Mouse (Mus musculus) neural tube, embryonic 15.5 days (tissue): ENCODE results near the gene Ldlr. TPM values are rescaled to one million over a fixed set of nuclear protein-coding genes. Genes with fewer than 3 reads are reported as not detected.
A peak's percentile ranks its signal among the peaks of the same experiment; 100 is the strongest.

Source experiments
- ATAC-seq: fragments of 200-750 bp; cut with Nextera tagmentation; 2 replicates; pipeline ENCODE4 v1.8.0; 2017; ENCODE audit warnings: mild to moderate bottlenecking, moderate TSS enrichment, moderate library complexity; ENCODE audit not compliant: low FRiP score
- H3K27ac ChIP-seq: fragments of 300-500 bp; sonication (generic); replicated peaks from 2 replicates; pipeline ENCODE4 v1.5.1; 2015; ENCODE audit warnings: mild to moderate bottlenecking, inconsistent platforms
- H3K27me3 ChIP-seq: fragments of 300-500 bp; sonication (generic); replicated peaks from 2 replicates; pipeline ENCODE4 v1.6.1; 2015; ENCODE audit warnings: inconsistent platforms
- H3K36me3 ChIP-seq: fragments of 300-500 bp; sonication (generic); 2 replicates; pipeline ENCODE4 v1.6.1; 2015; ENCODE audit warnings: inconsistent platforms
- H3K4me1 ChIP-seq: fragments of 300-500 bp; sonication (generic); 2 replicates; pipeline ENCODE4 v1.6.1; 2015; ENCODE audit warnings: inconsistent platforms
- H3K4me2 ChIP-seq: fragments of 300-500 bp; sonication (generic); 2 replicates; pipeline ENCODE4 v1.6.1; 2015; ENCODE audit warnings: inconsistent platforms, mild to moderate bottlenecking, moderate library complexity
- H3K4me3 ChIP-seq: fragments of 300-500 bp; sonication (generic); replicated peaks from 2 replicates; pipeline ENCODE4 v1.5.1; 2015; ENCODE audit warnings: mild to moderate bottlenecking, inconsistent platforms
- H3K9ac ChIP-seq: fragments of 300-500 bp; sonication (generic); replicated peaks from 2 replicates; pipeline ENCODE4 v1.6.1; 2015; ENCODE audit warnings: mild to moderate bottlenecking, inconsistent platforms
- H3K9me3 ChIP-seq: fragments of 300-500 bp; sonication (generic); replicated peaks from 2 replicates; pipeline ENCODE4 v1.6.1; 2016; ENCODE audit warnings: inconsistent platforms
- WGBS: fragments of 180-500 bp; shearing (Covaris S2); methylation state at CpG from one replicate; pipeline ENCODE4 v1.1.7; 2015; ENCODE audit warnings: mixed read lengths; 5-methylcytosine and 5-hydroxymethylcytosine counted together
- polyA plus RNA-seq: library from polyadenylated mRNA; unstranded; fragments of >200 nt; fragmentation: Nextera tagmentation; extraction: Ambion mirVana; gene quantifications from 2 replicates; pipeline ENCODE4 v1.2.1, GENCODE M21; 2015

Ldlr gene
- polyA plus RNA-seq, 1 experiment from 2014 or later = 15.3 TPM

DNA sequence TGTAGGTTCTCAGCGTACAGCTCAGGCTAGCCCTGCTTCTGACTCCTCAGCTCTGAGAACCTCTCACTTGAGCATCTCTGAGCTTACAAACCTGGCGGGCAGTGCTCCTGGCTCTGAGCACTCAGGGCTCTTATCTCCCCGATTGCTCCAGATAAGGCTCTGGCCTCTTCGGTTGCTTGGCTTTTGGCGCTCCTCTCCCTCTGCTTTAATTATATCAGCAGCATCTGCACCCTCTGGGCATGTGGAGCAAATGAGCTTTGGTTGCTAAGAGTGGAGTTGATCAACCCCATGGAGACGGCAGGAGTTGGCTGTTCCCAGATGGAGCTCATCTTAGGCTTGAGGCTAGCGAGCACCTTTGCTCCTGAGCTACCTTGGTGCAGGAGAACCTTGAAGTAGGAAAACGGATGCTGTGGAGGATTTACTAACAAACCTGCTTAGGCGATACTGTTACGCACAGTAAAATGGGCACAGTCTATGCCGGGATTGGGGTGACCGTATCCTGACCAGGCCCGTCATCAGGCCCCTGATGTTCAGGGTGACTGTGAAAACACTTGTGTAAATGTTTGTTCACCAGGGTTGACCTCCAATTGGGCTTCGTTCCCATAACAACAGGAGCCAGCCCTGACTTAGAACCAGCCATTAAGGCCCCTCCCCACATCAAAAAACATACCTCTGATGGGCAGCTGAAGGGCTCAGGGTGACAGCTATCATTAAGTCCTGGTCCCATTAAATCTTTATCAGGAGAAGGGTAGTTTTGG, 3.1 kb downstream of the Ldlr start:
- WGBS = 66% methylated on average over 14 of the region's 14 CpGs
- ATAC-seq = no peak
- H3K9me3 ChIP-seq = no peaks in the 10 kb centered on the region
- no peaks in the 10 kb centered on the region for H3K27me3 ChIP-seq
- no peak overlapping the region for H3K27ac ChIP-seq
- H3K36me3 ChIP-seq = no peaks in the 10 kb centered on the region
- H3K9ac ChIP-seq = 0 out of 2 replicates have a peak overlapping the region, but pooled peaks have one; percentile 24
- H3K4me2 ChIP-seq = peak overlapping the region; percentile 79
- 0 out of 2 replicates have a peak overlapping the region, but pooled peaks have one; percentile 1 for H3K4me3 ChIP-seq
- H3K4me1 ChIP-seq = peaks cover 39% of the 10 kb centered on the region

DNA sequence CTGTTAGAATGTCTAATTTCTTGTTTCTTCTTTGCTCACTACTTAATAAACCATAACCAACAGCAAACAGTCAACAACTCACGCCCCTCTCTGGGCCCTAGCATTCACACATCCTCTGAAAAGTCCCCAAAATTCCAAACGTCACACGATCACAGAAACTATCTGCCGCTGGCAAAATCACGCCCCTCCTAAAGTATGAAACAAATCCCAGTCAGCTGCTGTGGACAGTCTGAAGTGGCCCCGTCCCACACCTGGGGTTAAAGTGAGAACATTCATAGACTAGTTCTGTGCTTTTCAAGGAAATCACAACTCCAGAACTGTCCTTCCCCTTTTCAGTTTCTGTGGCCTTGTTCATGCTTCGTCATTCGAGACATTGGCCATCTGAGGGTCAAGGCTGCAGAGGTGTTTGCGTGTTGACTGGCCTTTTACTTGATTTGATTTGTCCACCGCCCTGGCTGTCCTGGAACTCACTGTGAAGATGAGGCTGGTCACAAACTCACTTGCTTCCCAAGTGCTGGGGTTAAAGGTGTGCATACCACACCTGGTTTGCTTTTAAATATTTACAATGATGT, 5.1 kb downstream of the Ldlr start:
- Histone ChIP-seq H3K27ac (no peak overlapping the region), H3K9ac (no peak overlapping the region), H3K36me3 (peaks cover 14% of the 10 kb centered on the region), H3K4me1 (peaks cover 31% of the 10 kb centered on the region), H3K27me3 (no peaks in the 10 kb centered on the region), H3K4me2 (no peak overlapping the region), H3K9me3 (no peaks in the 10 kb centered on the region), H3K4me3 (no peak overlapping the region)
- 89% methylated on average over 10 of the region's 10 CpGs for WGBS
- ATAC-seq = no peak

DNA sequence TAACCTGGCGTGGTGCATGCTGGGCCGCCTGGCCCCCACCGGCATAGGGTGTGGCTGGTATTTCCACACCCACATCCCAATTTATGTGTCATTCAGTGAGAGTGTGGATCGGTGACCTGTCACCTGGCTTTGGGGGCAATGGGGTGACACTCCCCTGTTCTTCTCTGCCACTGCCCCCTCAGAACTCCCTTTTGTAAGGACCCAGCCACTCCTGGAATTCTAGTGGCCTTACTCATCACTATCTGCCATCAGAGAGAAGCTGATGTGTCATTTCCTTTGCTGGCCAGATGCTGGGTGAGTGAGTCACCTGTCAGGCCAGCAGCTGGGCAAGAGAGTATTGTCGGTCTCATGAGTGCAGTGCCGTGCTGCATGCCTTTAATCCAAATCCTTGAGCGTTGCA, 6.0 kb downstream of the Ldlr start:
- H3K4me1 ChIP-seq = peaks cover 30% of the 10 kb centered on the region
- no peak overlapping the region for H3K4me3 ChIP-seq
- no peak overlapping the region for H3K4me2 ChIP-seq
- H3K27ac ChIP-seq = no peak overlapping the region
- H3K9ac ChIP-seq = no peak overlapping the region
- 84% methylated on average over 7 of the region's 7 CpGs for WGBS
- peaks cover 23% of the 10 kb centered on the region for H3K36me3 ChIP-seq
- no peak for ATAC-seq
- no peaks in the 10 kb centered on the region for H3K9me3 ChIP-seq
- no peaks in the 10 kb centered on the region for H3K27me3 ChIP-seq

DNA sequence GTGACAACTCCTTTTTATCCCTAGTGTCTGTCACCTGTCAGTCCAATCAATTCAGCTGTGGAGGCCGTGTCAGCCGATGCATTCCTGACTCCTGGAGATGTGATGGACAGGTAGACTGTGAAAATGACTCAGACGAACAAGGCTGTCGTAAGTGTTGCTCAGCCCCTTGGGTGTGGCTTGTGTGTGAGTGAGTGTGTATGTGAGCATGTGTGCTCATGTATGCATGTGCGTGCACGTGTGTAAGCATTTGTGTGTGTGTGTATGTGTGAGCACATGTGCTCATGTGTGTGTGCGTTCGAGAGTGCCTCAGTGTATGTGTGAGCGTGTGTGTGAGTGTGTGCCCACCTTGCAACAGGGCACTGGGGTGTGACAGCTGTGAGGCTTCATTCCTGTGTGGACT, 9.0 kb downstream of the Ldlr start:
- H3K4me1 ChIP-seq = peaks cover 4% of the 10 kb centered on the region; the same call in 1 of the 2 replicates
- H3K27me3 ChIP-seq = no peaks in the 10 kb centered on the region
- H3K27ac ChIP-seq = no peak overlapping the region
- H3K36me3 ChIP-seq = peaks cover 51% of the 10 kb centered on the region
- no peak overlapping the region for H3K4me2 ChIP-seq
- no peak overlapping the region for H3K9ac ChIP-seq
- H3K4me3 ChIP-seq = no peak overlapping the region
- H3K9me3 ChIP-seq = no peaks in the 10 kb centered on the region
- 97% methylated on average over 9 of the region's 9 CpGs for WGBS
- no peak for ATAC-seq

DNA sequence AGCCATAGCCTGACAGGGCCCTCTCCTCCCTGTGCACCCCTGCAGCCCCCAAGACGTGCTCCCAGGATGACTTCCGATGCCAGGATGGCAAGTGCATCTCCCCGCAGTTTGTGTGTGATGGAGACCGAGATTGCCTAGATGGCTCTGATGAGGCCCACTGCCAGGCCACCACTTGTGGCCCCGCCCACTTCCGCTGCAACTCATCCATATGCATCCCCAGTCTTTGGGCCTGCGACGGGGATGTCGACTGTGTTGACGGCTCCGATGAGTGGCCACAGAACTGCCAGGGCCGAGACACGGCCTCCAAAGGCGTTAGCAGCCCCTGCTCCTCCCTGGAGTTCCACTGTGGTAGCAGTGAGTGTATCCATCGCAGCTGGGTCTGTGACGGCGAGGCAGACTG, 10.2 kb downstream of the Ldlr start:
- H3K36me3 ChIP-seq = peaks cover 63% of the 10 kb centered on the region
- no peak for ATAC-seq
- 83% methylated on average over 17 of the region's 17 CpGs for WGBS

DNA sequence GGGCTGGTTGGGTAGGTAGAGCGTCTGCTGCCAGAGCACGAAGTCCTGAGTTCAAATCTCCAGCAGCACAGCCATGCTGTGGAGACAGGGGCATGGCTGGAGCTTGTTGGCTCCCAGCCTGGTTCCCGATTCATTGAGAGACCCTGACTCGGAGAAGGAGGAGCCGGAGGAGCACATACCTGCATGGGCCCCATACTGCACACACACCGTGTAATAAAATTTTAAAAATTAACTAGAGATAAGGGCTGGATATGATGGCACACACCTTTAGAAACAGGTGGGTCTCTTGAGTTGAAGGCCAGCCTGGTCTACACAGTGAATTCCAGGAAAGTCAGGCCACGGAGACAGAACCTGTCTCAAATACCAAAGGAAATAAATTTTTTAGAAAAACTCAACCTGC, 10.7 kb downstream of the Ldlr start:
- peaks cover 4% of the 10 kb centered on the region; the same call in 1 of the 2 replicates for H3K4me1 ChIP-seq
- no peak overlapping the region for H3K4me2 ChIP-seq
- no peaks in the 10 kb centered on the region for H3K27me3 ChIP-seq
- H3K9ac ChIP-seq = no peak overlapping the region
- no peak for ATAC-seq
- H3K27ac ChIP-seq = no peak overlapping the region
- H3K36me3 ChIP-seq = peaks cover 68% of the 10 kb centered on the region
- H3K4me3 ChIP-seq = no peak overlapping the region
- H3K9me3 ChIP-seq = no peaks in the 10 kb centered on the region
- WGBS = 94% methylated on average over 7 of the region's 7 CpGs

More for the DNA sequence above, 10.2 kb downstream of the Ldlr start:
- Histone ChIP-seq H3K9me3 (no peaks in the 10 kb centered on the region), H3K27me3 (no peaks in the 10 kb centered on the region), H3K4me2 (no peak overlapping the region), H3K9ac (no peak overlapping the region), H3K27ac (no peak overlapping the region), H3K4me3 (no peak overlapping the region), H3K4me1 (peaks cover 4% of the 10 kb centered on the region; the same call in 1 of the 2 replicates)

DNA sequence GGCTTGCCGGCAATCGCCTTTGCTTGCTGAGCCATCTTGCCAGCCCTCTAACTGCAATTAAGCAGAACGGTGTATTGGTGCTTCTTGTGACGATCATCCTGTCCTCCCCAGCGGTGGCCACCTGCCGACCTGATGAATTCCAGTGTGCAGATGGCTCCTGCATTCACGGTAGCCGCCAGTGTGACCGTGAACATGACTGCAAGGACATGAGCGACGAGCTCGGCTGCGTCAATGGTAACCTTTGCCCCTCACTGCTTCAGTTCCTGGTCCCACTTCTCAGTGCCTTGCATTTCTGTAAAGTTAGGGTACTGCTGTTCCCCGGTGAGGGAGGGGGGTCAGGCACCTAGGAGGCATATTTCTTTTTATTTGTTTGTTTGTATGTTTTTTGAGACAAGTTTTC, 11.8 kb downstream of the Ldlr start:
- ATAC-seq = no peak
- peaks cover 79% of the 10 kb centered on the region for H3K36me3 ChIP-seq
- no peak overlapping the region for H3K27ac ChIP-seq
- WGBS = 88% methylated on average over 14 of the region's 14 CpGs
- H3K9ac ChIP-seq = no peak overlapping the region
- no peak overlapping the region for H3K4me2 ChIP-seq
- no peaks in the 10 kb centered on the region for H3K9me3 ChIP-seq
- H3K4me1 ChIP-seq = no peaks in the 10 kb centered on the region
- H3K4me3 ChIP-seq = no peak overlapping the region
- H3K27me3 ChIP-seq = no peaks in the 10 kb centered on the region

DNA sequence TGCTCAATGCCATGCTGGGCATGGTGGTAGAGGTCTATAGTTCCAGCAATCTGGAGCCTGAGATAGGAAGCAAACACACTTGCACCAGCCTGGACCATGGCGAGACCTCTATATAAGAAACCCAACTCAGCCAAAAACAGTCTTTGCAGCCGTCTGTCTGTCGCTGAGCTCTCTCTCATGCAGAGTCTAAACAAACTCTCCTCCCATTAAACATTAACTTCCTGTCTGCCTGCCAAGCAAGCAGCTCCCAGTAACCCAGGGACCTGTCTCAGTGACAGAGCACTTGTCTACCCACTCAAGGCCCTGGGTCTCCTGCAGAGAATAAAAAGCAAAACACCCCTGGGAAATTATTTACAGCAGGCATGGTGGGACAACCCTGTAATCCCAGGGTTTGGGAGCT, 13.3 kb downstream of the Ldlr start:
- Histone ChIP-seq H3K9ac (no peak overlapping the region), H3K9me3 (no peaks in the 10 kb centered on the region), H3K27ac (no peak overlapping the region), H3K36me3 (peaks cover 87% of the 10 kb centered on the region), H3K4me2 (no peak overlapping the region), H3K4me1 (no peaks in the 10 kb centered on the region), H3K4me3 (no peak overlapping the region), H3K27me3 (no peaks in the 10 kb centered on the region)
- WGBS = 82% methylated on average over 3 of the region's 3 CpGs
- no peak for ATAC-seq

DNA sequence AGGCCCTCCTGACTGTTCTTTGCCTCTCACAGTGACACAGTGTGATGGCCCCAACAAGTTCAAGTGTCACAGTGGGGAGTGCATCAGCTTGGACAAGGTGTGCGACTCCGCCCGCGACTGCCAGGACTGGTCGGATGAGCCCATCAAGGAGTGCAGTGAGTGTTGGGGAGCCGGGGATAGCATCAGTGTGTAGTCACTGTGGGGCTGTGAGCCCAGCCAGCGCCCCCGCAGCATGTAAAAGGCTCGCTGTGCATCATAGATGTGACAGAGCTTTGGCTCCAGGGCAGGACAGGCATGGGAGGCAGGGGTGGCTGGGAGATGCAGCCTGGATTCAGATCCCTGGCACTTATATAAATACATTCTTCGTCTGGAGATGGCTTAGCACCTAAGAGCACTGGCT, 13.9 kb downstream of the Ldlr start:
- Histone ChIP-seq H3K9me3 (no peaks in the 10 kb centered on the region), H3K36me3 (peaks cover 91% of the 10 kb centered on the region), H3K4me1 (no peaks in the 10 kb centered on the region), H3K4me2 (no peak overlapping the region), H3K27ac (no peak overlapping the region), H3K9ac (no peak overlapping the region), H3K27me3 (no peaks in the 10 kb centered on the region), H3K4me3 (no peak overlapping the region)
- no peak for ATAC-seq
- WGBS = 94% methylated on average over 10 of the region's 10 CpGs

DNA sequence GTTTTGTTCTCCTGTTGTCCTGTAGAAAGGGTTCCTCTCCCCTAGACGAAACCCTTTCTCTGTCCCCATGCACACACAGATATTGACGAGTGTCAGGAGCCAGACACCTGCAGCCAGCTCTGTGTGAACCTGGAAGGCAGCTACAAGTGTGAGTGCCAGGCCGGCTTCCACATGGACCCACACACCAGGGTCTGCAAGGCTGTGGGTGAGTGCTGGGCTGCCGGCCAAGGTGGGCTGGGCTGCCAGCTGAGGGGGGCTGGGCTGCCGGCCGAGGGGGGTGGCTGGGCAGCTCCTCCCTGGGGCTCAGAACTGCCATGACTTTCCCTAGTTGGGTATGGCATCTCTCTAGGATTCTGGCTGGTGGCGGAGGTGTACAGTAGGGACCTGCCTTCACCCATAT, 15.5 kb downstream of the Ldlr start:
- no peak overlapping the region for H3K4me2 ChIP-seq
- peaks cover 87% of the 10 kb centered on the region for H3K36me3 ChIP-seq
- H3K27ac ChIP-seq = no peak overlapping the region
- H3K4me1 ChIP-seq = no peaks in the 10 kb centered on the region
- no peaks in the 10 kb centered on the region for H3K9me3 ChIP-seq
- H3K4me3 ChIP-seq = no peak overlapping the region
- H3K27me3 ChIP-seq = no peaks in the 10 kb centered on the region
- 76% methylated on average over 7 of the region's 7 CpGs for WGBS
- ATAC-seq = no peak
- H3K9ac ChIP-seq = no peak overlapping the region

DNA sequence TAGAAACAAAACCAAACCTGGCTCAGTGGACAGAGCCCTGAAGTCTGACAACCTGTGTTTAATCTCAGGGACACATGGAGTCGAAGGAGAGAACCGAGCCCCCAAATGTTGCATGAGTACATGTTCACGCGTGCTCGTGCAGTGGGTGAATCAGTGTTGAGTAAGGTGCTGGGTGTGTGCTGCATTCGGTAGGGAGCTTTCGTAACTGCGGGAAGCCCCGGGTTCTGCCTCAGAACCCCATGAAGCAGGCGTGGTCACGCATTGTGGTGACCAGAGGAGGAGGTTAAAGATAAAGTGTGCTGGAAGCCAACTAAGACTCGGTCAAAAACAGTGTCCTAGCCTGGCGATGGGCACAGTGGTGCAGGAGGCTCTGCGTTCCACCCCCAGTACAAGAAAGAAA, 17.1 kb downstream of the Ldlr start:
- H3K4me2 ChIP-seq = no peak overlapping the region
- H3K27ac ChIP-seq = no peak overlapping the region
- no peak for ATAC-seq
- H3K4me1 ChIP-seq = no peaks in the 10 kb centered on the region
- no peaks in the 10 kb centered on the region for H3K9me3 ChIP-seq
- H3K27me3 ChIP-seq = no peaks in the 10 kb centered on the region
- no peak overlapping the region for H3K4me3 ChIP-seq
- no peak overlapping the region for H3K9ac ChIP-seq
- peaks cover 87% of the 10 kb centered on the region for H3K36me3 ChIP-seq
- WGBS = 96% methylated on average over 14 of the region's 14 CpGs

DNA sequence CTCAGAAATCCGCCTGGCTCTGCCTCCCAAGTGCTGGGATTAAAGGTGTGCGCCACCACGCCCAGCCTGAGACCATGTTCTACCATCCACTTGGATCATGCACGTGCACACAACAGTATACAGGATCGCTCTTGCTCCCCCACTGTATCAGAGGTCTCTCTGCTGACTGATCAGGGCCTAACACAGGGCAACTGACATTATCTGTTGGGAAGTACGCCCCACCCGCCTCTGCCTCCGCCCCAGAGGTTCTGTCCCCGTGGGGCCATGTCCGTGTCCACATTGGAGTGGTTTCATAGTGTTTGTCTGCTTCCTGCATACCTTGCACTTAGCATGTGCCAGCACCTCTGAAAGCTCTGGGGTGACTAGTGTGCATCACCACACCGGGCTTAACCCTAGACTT, 18.2 kb downstream of the Ldlr start:
- H3K9me3 ChIP-seq = no peaks in the 10 kb centered on the region
- 96% methylated on average over 11 of the region's 11 CpGs for WGBS
- H3K27me3 ChIP-seq = no peaks in the 10 kb centered on the region
- H3K36me3 ChIP-seq = peaks cover 88% of the 10 kb centered on the region
- H3K4me2 ChIP-seq = no peak overlapping the region
- H3K27ac ChIP-seq = no peak overlapping the region
- H3K4me3 ChIP-seq = no peak overlapping the region
- no peaks in the 10 kb centered on the region for H3K4me1 ChIP-seq
- no peak overlapping the region for H3K9ac ChIP-seq
- ATAC-seq = no peak
